Mouse (Mus musculus): Measurements from ENCODE around the gene Ulk4. TPM values are rescaled to one million over a fixed set of nuclear protein-coding genes. Genes with fewer than 3 reads are reported as not detected.
A peak's percentile ranks its signal among the peaks of the same experiment; 100 is the strongest.

Ulk4 gene
- polyA plus RNA-seq, 1 experiment from 2014 or later = 115 TPM

GRCm38 (mm10) chr9:120986994-120987393, 290.0 kb downstream of the Ulk4 start:
- WGBS = 80% methylated on average over 4 of the region's 4 CpGs
- H3K9ac ChIP-seq = no peak overlapping the region
- H3K9me3 ChIP-seq = no peaks in the 10 kb centered on the region
- no peaks in the 10 kb centered on the region for H3K27me3 ChIP-seq
- H3K4me2 ChIP-seq = no peak overlapping the region
- no peak overlapping the region for H3K27ac ChIP-seq (replicated peaks)
- H3K36me3 ChIP-seq = no peaks in the 10 kb centered on the region
- no peak overlapping the region for H3K4me3 ChIP-seq
- no peak for ATAC-seq (ENCODE audit: low read depth)
- H3K4me1 ChIP-seq (replicated peaks) = peaks cover 32% of the 10 kb centered on the region

DNA sequence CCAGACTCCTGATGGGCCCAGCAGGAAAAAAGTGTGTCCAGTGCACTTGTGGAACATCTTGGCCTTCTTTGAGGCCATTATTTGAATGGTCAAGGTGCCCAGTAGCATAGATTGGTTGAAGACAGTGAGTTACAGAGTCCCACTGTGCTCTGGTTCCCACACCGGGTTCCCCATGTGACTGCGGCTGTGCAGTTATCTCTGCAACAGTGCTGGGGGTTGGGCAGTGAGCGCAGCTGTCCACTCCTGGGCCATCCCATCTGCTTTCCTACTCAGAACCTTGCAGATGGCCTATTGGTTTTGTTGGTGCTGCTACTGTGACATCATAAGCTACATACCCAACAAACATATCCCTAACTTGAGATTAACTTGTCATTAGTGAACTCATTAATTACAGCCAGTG, 290.7 kb downstream of the Ulk4 start:
- Histone ChIP-seq H3K9me3 (no peaks in the 10 kb centered on the region), H3K27me3 (no peaks in the 10 kb centered on the region), H3K4me1 (replicated peaks) (peaks cover 32% of the 10 kb centered on the region), H3K27ac (replicated peaks) (no peak overlapping the region), H3K4me2 (no peak overlapping the region), H3K9ac (no peak overlapping the region), H3K4me3 (no peak overlapping the region), H3K36me3 (no peaks in the 10 kb centered on the region)
- 87% methylated on average over 3 of the region's 3 CpGs for WGBS
- ATAC-seq (ENCODE audit: low read depth) = no peak

DNA sequence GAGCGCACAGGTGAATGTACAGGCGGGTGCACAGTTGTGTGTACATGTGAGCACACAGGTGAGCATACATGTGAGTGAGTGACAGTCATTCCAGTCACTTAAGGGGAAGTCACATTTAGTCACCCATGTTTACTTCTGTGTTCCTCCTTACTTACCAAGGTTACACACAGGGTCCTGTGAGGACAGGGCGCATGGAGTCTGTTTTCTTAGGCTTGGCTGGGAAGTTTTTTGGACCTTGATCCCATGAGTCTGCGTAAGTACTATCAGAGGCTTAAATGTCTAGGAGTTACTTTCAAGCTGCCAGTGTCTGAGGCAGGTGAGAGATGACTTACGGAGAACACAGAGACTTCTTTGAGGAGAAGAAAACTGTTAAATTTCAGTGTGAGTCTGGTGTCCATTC, 291.5 kb downstream of the Ulk4 start:
- Histone ChIP-seq H3K36me3 (no peaks in the 10 kb centered on the region), H3K27me3 (no peaks in the 10 kb centered on the region), H3K4me3 (no peak overlapping the region), H3K4me2 (no peak overlapping the region), H3K9ac (no peak overlapping the region), H3K4me1 (replicated peaks) (peaks cover 31% of the 10 kb centered on the region), H3K27ac (replicated peaks) (no peak overlapping the region), H3K9me3 (no peaks in the 10 kb centered on the region)
- 95% methylated on average over 5 of the region's 5 CpGs for WGBS
- no peak for ATAC-seq (ENCODE audit: low read depth)

DNA sequence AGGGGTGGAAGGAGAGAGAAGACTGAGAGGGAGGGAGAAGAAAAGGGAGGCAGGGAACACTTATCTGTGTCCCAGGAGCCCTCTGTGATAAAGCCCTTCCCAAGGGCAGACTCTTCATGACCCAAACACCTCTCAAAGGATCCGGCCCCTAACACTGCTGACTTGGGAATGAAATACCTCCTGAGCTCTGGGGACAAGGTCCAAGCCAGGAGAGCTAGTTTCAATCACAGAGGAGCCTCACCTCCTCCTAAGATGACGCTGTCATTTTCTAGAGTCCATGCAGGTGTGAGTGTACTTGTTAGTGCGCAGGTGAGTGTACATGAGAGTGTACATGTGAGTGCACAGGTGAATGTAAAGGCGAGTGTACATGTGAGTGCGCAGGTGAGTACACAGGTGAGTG, 292.0 kb downstream of the Ulk4 start:
- no peak for ATAC-seq (ENCODE audit: low read depth)
- Histone ChIP-seq H3K4me3 (no peak overlapping the region), H3K4me2 (no peak overlapping the region), H3K27me3 (no peaks in the 10 kb centered on the region), H3K9me3 (no peaks in the 10 kb centered on the region), H3K9ac (no peak overlapping the region), H3K27ac (replicated peaks) (no peak overlapping the region), H3K4me1 (replicated peaks) (peaks cover 29% of the 10 kb centered on the region), H3K36me3 (no peaks in the 10 kb centered on the region)
- 95% methylated on average over 5 of the region's 5 CpGs for WGBS

- Histone ChIP-seq H3K4me2 (no peak overlapping the region), H3K4me3 (no peak overlapping the region), H3K9me3 (no peaks in the 10 kb centered on the region), H3K27me3 (no peaks in the 10 kb centered on the region), H3K27ac (replicated peaks) (no peak overlapping the region), H3K36me3 (no peaks in the 10 kb centered on the region), H3K9ac (no peak overlapping the region), H3K4me1 (replicated peaks) (peaks cover 27% of the 10 kb centered on the region)
- 84% methylated on average over 5 of the region's 5 CpGs for WGBS
- no peak for ATAC-seq (ENCODE audit: low read depth)
These were observed 292.5 kb downstream of the Ulk4 start for GRCm38 (mm10) chr9:120984509-120984908.

- Histone ChIP-seq H3K9me3 (no peaks in the 10 kb centered on the region), H3K9ac (no peak overlapping the region), H3K27ac (replicated peaks) (no peak overlapping the region), H3K4me1 (replicated peaks) (peaks cover 25% of the 10 kb centered on the region), H3K4me2 (no peak overlapping the region), H3K4me3 (no peak overlapping the region), H3K36me3 (no peaks in the 10 kb centered on the region), H3K27me3 (no peaks in the 10 kb centered on the region)
- ATAC-seq (ENCODE audit: low read depth) = no peak
- WGBS = 87% methylated on average over 8 of the region's 8 CpGs
These were observed 293.1 kb downstream of the Ulk4 start for GRCm38 (mm10) chr9:120983849-120984248.

GRCm38 (mm10) chr9:120981777-120982176, 295.2 kb downstream of the Ulk4 start:
- Histone ChIP-seq H3K4me3 (no peak overlapping the region), H3K9ac (no peak overlapping the region), H3K36me3 (no peaks in the 10 kb centered on the region), H3K4me1 (replicated peaks) (peaks cover 6% of the 10 kb centered on the region; the same call in 1 of the 2 replicates), H3K27ac (replicated peaks) (no peak overlapping the region), H3K9me3 (no peaks in the 10 kb centered on the region), H3K4me2 (no peak overlapping the region), H3K27me3 (no peaks in the 10 kb centered on the region)
- 90% methylated on average over 7 of the region's 7 CpGs for WGBS
- ATAC-seq (ENCODE audit: low read depth) = no peak

DNA sequence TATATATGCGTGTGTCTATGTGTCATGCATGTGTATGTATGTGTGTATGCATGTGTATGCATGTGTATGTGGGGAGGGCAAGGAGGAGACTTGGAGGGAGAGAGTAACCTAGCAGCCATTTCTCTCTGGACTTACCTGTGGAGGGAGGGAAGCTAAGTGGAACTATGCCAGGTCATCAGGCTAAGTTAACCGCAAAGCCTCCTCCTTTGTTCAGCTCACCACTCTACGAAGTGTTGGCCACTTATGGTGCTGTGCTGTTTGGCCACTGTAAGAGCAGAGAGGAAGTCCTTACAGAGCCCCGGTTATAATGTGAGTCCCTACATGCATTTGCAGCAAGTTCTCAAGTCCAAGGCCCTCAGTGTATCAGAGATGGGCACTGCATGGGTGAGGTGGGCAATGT, 300.1 kb downstream of the Ulk4 start:
- Histone ChIP-seq H3K4me3 (no peak overlapping the region), H3K27ac (replicated peaks) (no peak overlapping the region), H3K9ac (no peak overlapping the region), H3K27me3 (no peaks in the 10 kb centered on the region), H3K4me2 (no peak overlapping the region), H3K4me1 (replicated peaks) (peaks cover 16% of the 10 kb centered on the region), H3K36me3 (no peaks in the 10 kb centered on the region), H3K9me3 (no peaks in the 10 kb centered on the region)
- ATAC-seq (ENCODE audit: low read depth) = no peak
- WGBS = 94% methylated on average over 4 of the region's 4 CpGs

DNA sequence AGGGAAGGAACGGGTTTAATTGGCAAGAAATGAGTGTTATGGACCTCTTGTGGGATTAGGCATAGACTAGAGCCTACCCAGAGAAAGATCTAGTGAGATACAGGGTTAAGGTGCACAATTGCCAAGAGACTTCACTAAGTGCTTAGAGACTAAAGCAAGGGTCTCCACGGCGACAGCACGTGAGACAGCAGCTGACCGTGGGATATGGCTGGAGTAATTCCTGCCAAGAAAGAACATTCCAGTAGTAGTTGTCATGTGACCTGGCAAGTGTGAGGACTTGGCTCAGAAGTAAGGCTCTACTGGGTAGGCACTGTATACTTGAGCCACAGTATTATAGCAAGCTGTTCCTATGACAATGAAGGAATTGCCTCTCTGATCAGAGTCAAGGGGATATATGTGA, 300.8 kb downstream of the Ulk4 start:
- H3K27me3 ChIP-seq = no peaks in the 10 kb centered on the region
- peak; percentile 80 for ATAC-seq (ENCODE audit: low read depth)
- H3K4me1 ChIP-seq (replicated peaks) = peaks cover 16% of the 10 kb centered on the region
- no peak overlapping the region for H3K9ac ChIP-seq
- no peak overlapping the region for H3K4me2 ChIP-seq
- no peaks in the 10 kb centered on the region for H3K9me3 ChIP-seq
- H3K36me3 ChIP-seq = no peaks in the 10 kb centered on the region
- 0 out of 2 replicates have a peak overlapping the region, but pooled peaks have one; percentile 33 for H3K27ac ChIP-seq (replicated peaks)
- 65% methylated on average over 5 of the region's 5 CpGs for WGBS
- no peak overlapping the region for H3K4me3 ChIP-seq

DNA sequence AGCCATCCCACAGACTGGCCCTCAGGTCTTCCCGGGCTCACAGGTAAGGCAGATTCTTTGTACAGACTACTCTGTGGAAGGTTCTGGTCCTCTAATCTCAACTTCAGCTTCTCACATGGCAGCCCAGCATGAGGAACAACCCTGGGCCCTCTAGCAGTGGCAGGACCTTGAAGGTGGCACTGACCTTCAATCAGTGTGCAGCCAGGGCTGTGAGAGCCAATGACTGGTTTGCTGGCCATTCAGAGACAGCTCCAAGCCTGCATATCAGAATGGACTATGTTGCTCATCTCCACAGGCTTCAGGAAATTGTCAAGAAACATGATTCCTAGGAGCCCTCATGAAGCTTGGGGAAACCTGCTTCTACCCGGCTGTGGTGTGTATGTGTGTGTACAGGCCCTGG, 302.8 kb downstream of the Ulk4 start:
- H3K4me3 ChIP-seq = no peak overlapping the region
- no peak for ATAC-seq (ENCODE audit: low read depth)
- H3K9ac ChIP-seq = no peak overlapping the region
- no peak overlapping the region for H3K27ac ChIP-seq (replicated peaks)
- H3K9me3 ChIP-seq = no peaks in the 10 kb centered on the region
- WGBS = 89% methylated on average over 2 of the region's 2 CpGs
- H3K27me3 ChIP-seq = no peaks in the 10 kb centered on the region
- H3K4me1 ChIP-seq (replicated peaks) = peaks cover 10% of the 10 kb centered on the region
- H3K4me2 ChIP-seq = no peak overlapping the region
- H3K36me3 ChIP-seq = peaks cover 4% of the 10 kb centered on the region

DNA sequence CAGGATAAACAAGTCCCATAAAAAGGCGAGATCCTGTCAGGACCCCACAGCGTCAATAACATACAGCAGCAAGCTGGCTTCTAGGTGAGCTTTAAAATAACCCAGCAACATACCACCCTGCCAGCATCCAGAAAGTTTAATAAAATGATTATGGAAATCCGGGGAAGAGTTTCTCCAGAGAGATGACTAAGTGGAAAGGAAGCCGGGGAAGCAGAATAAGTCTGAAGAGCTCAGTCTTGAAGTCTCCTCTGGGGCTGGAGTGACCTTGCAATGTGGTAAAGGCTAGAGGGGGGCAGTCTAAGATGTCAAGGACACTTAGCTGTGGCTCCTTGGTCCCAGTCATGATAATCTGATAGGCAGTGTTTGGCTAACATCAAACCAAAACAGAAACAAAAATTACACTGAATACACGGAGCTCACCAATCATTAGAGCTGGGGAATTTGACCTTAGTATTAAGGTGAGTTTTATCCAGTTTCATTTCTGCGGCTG, 303.9 kb downstream of the Ulk4 start:
- H3K27me3 ChIP-seq = no peaks in the 10 kb centered on the region
- H3K4me2 ChIP-seq = no peak overlapping the region
- no peaks in the 10 kb centered on the region for H3K9me3 ChIP-seq
- peaks cover 10% of the 10 kb centered on the region for H3K4me1 ChIP-seq (replicated peaks)
- ATAC-seq (ENCODE audit: low read depth) = no peak
- H3K27ac ChIP-seq (replicated peaks) = no peak overlapping the region
- peaks cover 15% of the 10 kb centered on the region for H3K36me3 ChIP-seq
- H3K9ac ChIP-seq = no peak overlapping the region
- 84% methylated on average over 6 of the region's 6 CpGs for WGBS
- H3K4me3 ChIP-seq = no peak overlapping the region

- H3K9me3 ChIP-seq = no peaks in the 10 kb centered on the region
- no peak overlapping the region for H3K9ac ChIP-seq
- no peaks in the 10 kb centered on the region for H3K27me3 ChIP-seq
- H3K4me1 ChIP-seq (replicated peaks) = peaks cover 24% of the 10 kb centered on the region
- H3K4me3 ChIP-seq = no peak overlapping the region
- no peak overlapping the region for H3K4me2 ChIP-seq
- WGBS = 86% methylated on average over 10 of the region's 10 CpGs
- H3K27ac ChIP-seq (replicated peaks) = no peak overlapping the region
- peaks cover 93% of the 10 kb centered on the region for H3K36me3 ChIP-seq
- no peak for ATAC-seq (ENCODE audit: low read depth)
These were observed 312.0 kb downstream of the Ulk4 start for GRCm38 (mm10) chr9:120965007-120965406.

- Histone ChIP-seq H3K27ac (replicated peaks) (no peak overlapping the region), H3K36me3 (peaks cover 98% of the 10 kb centered on the region)
- 83% methylated on average over 5 of the region's 5 CpGs for WGBS
These were observed 312.8 kb downstream of the Ulk4 start for GRCm38 (mm10) chr9:120964224-120964623.

More at GRCm38 (mm10) chr9:120964224-120964623, 312.8 kb downstream of the Ulk4 start:
- H3K9me3 ChIP-seq = no peaks in the 10 kb centered on the region
- no peak overlapping the region for H3K4me3 ChIP-seq
- H3K4me1 ChIP-seq (replicated peaks) = peaks cover 24% of the 10 kb centered on the region
- H3K9ac ChIP-seq = no peak overlapping the region
- no peak overlapping the region for H3K4me2 ChIP-seq
- no peak for ATAC-seq (ENCODE audit: low read depth)
- H3K27me3 ChIP-seq = no peaks in the 10 kb centered on the region

All from neural tube, embryonic 13.5 days (tissue).